ENCODE assay signal across 22 mouse cellular contexts in genomic region chr14:79712550-79713262, GRCm38 (mm10). TPM values are rescaled to one million over a fixed set of nuclear protein-coding genes. Genes with fewer than 3 reads are reported as not detected.
DNase-seq lines count a peak whose midpoint lies in the region; ATAC-seq and TF ChIP-seq lines count a peak whose summit lies in the region.
"Had no signal": no experiment of that assay in that cellular context is flagged by ENCODE, and none has a peak within 500 bp of the region (broad histone marks: within the 10 kb centered on the region; RNA-seq: fewer than 3 reads in every experiment).

No protein-coding gene starts in this region.

- no peaks in the 10 kb centered on the region for H3K27me3 ChIP-seq in heart, adult 2 months (ENCODE audit: control insufficient read depth, insufficient read depth, low read length)
- H3K27me3 ChIP-seq in heart, embryonic 11.5 days (ENCODE audit: control insufficient read depth, insufficient read depth, low read length): no peaks in the 10 kb centered on the region
- H3K27me3 ChIP-seq in heart, embryonic 15.5 days: no peaks in the 10 kb centered on the region
- H3K27me3 ChIP-seq: CH12.LX; embryonic facial prominence, embryonic 13.5 days had no signal

- DNase-seq in heart, adult 2 months: no peak
- DNase-seq in heart, postnatal 14 days: no peak
- DNase-seq in spleen, adult 12 weeks (ENCODE audit: low spot score): no peak
- DNase-seq in kidney, postnatal 25 days: no peak
- DNase-seq in spleen, postnatal 36 days (ENCODE audit: low spot score in 2 of 2): no peak
- DNase-seq: adrenal gland, adult 2 months; adrenal gland, postnatal 25 days; cerebellum, adult 18-20 months; cerebellum, adult 9-11 months; cerebellum, postnatal 36 days; gastrocnemius, adult 2 months; gastrocnemius, postnatal 25 days; kidney, adult 2 months had no signal

- 50% methylated on average over 6 of the region's 6 CpGs for WGBS in heart, adult 2 months
- 58% methylated on average over 6 of the region's 6 CpGs for WGBS in heart, embryonic 11.5 days (ENCODE audit: insufficient replicate concordance)
- WGBS in heart, embryonic 15.5 days: 44% methylated on average over 6 of the region's 6 CpGs

- ATAC-seq in heart, embryonic 11.5 days (replicated peaks; ENCODE audit: insufficient number of reproducible peaks, low FRiP score, low TSS enrichment): no peak
- ATAC-seq in heart, embryonic 15.5 days (replicated peaks; ENCODE audit: insufficient number of reproducible peaks, insufficient read depth, low FRiP score, low read depth): peak; percentile 83
- ATAC-seq: forebrain, embryonic 14.5 days; intestine, embryonic 16.5 days had no signal

- intact Hi-C loops in heart, adult 2 months (cut with DNase I): no loop called here
- intact Hi-C loops in heart, postnatal 14 days (cut with DNase I): no loop called here

- no peaks in the 10 kb centered on the region for H3K79me2 ChIP-seq in heart, adult 2 months (replicated peaks; ENCODE audit: control insufficient read depth, insufficient read depth, low read length)

- no peak for TF ChIP-seq POLR2A in heart, adult 2 months (IDR thresholded peaks at IDR 0.05; ENCODE audit: insufficient read depth, low read depth, low read length)

- H3K9ac ChIP-seq in heart, adult 2 months (ENCODE audit: low read depth, low read length): no peak overlapping the region
- no peak overlapping the region for H3K9ac ChIP-seq in heart, embryonic 11.5 days (ENCODE audit: low read depth, low read length)
- no peak overlapping the region for H3K9ac ChIP-seq in heart, embryonic 15.5 days
- H3K9ac ChIP-seq: embryonic facial prominence, embryonic 13.5 days; hindbrain, embryonic 14.5 days had no signal

- no peaks in the 10 kb centered on the region for H3K36me3 ChIP-seq in heart, adult 2 months (ENCODE audit: control insufficient read depth, insufficient read depth, low read length)
- H3K36me3 ChIP-seq in heart, embryonic 11.5 days (ENCODE audit: control insufficient read depth, insufficient read depth, low read length): no peaks in the 10 kb centered on the region
- no peaks in the 10 kb centered on the region for H3K36me3 ChIP-seq in heart, embryonic 15.5 days
- H3K36me3 ChIP-seq: embryonic facial prominence, embryonic 13.5 days; hindbrain, embryonic 10.5 days had no signal

- peak overlapping the region; percentile 81 for H3K27ac ChIP-seq in heart, adult 2 months
- peak overlapping the region; percentile 29; the same call in 1 of the 2 replicates for H3K27ac ChIP-seq in heart, embryonic 11.5 days (ENCODE audit: low read depth, low read length)
- peak overlapping the region; percentile 91 for H3K27ac ChIP-seq in heart, embryonic 15.5 days
- H3K27ac ChIP-seq: embryonic facial prominence, embryonic 13.5 days; gastrocnemius, adult 2 months; hindbrain, embryonic 14.5 days had no signal

- H3K9me3 ChIP-seq in heart, embryonic 11.5 days (replicated peaks; ENCODE audit: control insufficient read depth, low read length): no peaks in the 10 kb centered on the region
- H3K9me3 ChIP-seq in heart, embryonic 15.5 days (replicated peaks): no peaks in the 10 kb centered on the region
- H3K9me3 ChIP-seq: embryonic facial prominence, embryonic 13.5 days; hindbrain, embryonic 10.5 days had no signal

- no peak for TF ChIP-seq CTCF in heart, adult 2 months (IDR thresholded peaks at IDR 0.05)

- no peaks in the 10 kb centered on the region; the same call in 1 of the 2 replicates for H3K4me1 ChIP-seq in heart, adult 2 months (ENCODE audit: control insufficient read depth, insufficient read depth, low read length)
- peaks cover 2% of the 10 kb centered on the region; the same call in 1 of the 2 replicates for H3K4me1 ChIP-seq in heart, embryonic 11.5 days (ENCODE audit: control insufficient read depth, insufficient read depth, low read length)
- H3K4me1 ChIP-seq in heart, embryonic 15.5 days (replicated peaks): peaks cover 11% of the 10 kb centered on the region
- H3K4me1 ChIP-seq: embryonic facial prominence, embryonic 13.5 days had no signal

- TF ChIP-seq EP300 in heart, adult 2 months (IDR thresholded peaks at IDR 0.05; ENCODE audit: insufficient read depth, low read depth, low read length): no peak

- H3K4me2 ChIP-seq in heart, embryonic 11.5 days: no peak overlapping the region; the same call in 1 of the 2 replicates
- H3K4me2 ChIP-seq in heart, embryonic 15.5 days: peak overlapping the region; percentile 18; the same call in 1 of the 2 replicates
- H3K4me2 ChIP-seq: embryonic facial prominence, embryonic 13.5 days; hindbrain, embryonic 14.5 days had no signal

- no peak overlapping the region for H3K4me3 ChIP-seq in heart, adult 2 months
- no peak overlapping the region for H3K4me3 ChIP-seq in heart, embryonic 11.5 days (ENCODE audit: low read depth, low read length)
- no peak overlapping the region for H3K4me3 ChIP-seq in heart, embryonic 15.5 days
- H3K4me3 ChIP-seq: embryonic facial prominence, embryonic 13.5 days; gastrocnemius, adult 2 months; hindbrain, embryonic 10.5 days had no signal

RNA-seq across cellular contexts. Expression of gene Cnmd, which starts 50.7 kb away (rescaled TPM):
- total RNA-seq in heart, adult 2 months (2021): 1 to 10 TPM; 2.0 to 3.9 TPM
- polyA plus RNA-seq in heart, adult 2 months (2012; rRNA removed): 0.47 and 1.5 TPM in 2 replicates
- under 1 TPM; 0.24 to 0.74 TPM for total RNA-seq in heart, postnatal 14 days (2021)
- polyA plus RNA-seq in heart, embryonic 11.5 days (2014; fragmentation: Nextera tagmentation; extraction: Ambion mirVana): 0.30 and 1.2 TPM in 2 replicates
- polyA plus RNA-seq in heart, embryonic 15.5 days (2015; fragmentation: Nextera tagmentation; extraction: Ambion mirVana): 3.5 and 12.1 TPM in 2 replicates
- total RNA-seq: CH12.LX; granulocyte monocyte progenitor cell, adult 5-6 weeks had no signal
- polyA plus RNA-seq: adrenal gland, adult 2 months had no signal

RNA-seq across cellular contexts. Expression of gene Pcdh8, which starts 58.4 kb away (rescaled TPM):
- total RNA-seq in heart, adult 2 months (2021): not detected
- polyA plus RNA-seq in heart, adult 2 months (2012; rRNA removed): not detected in 2 replicates
- total RNA-seq in heart, postnatal 14 days (2021): under 1 TPM in 1 of 2 experiments, not detected in 1; 0.07 TPM
- 0.04 and 0.11 TPM in 2 replicates for polyA plus RNA-seq in heart, embryonic 11.5 days (2014; fragmentation: Nextera tagmentation; extraction: Ambion mirVana)
- 0.06 and 0.28 TPM in 2 replicates for polyA plus RNA-seq in heart, embryonic 15.5 days (2015; fragmentation: Nextera tagmentation; extraction: Ambion mirVana)
- total RNA-seq: CH12.LX; gastrocnemius, adult 2 months; gastrocnemius, postnatal 25 days; granulocyte monocyte progenitor cell, adult 5-6 weeks had no signal

Comparison
In these comparisons a context has a peak if more than half of its experiments do, and no peak if none do; other contexts are left out.
1. H3K27ac ChIP-seq: peak in every context shown above with its lines; median percentile 91 in heart, embryonic 15.5 days; 81 in heart, adult 2 months; 29 in heart, embryonic 11.5 days.